Mouse (Mus musculus): Measurements from ENCODE around the gene Diexf. TPM values are rescaled to one million over a fixed set of nuclear protein-coding genes. Genes with fewer than 3 reads are reported as not detected.

The Diexf gene
- polyA plus RNA-seq, 1 experiment from 2014 or later: 10.8 TPM

- 73% methylated on average over 9 of the region's 9 CpGs for WGBS
- Histone ChIP-seq H3K27me3 (ENCODE audit: control insufficient read depth, insufficient read depth, low read length) (no peaks in the 10 kb centered on the region), H3K27ac (ENCODE audit: low read depth, low read length) (no peak overlapping the region), H3K4me3 (ENCODE audit: low read depth, low read length) (no peak overlapping the region), H3K4me2 (ENCODE audit: low read depth) (no peak overlapping the region), H3K4me1 (ENCODE audit: control insufficient read depth, insufficient read depth, low read length) (no peaks in the 10 kb centered on the region), H3K9ac (ENCODE audit: low read length) (no peak overlapping the region), H3K36me3 (ENCODE audit: control insufficient read depth, insufficient read depth, low read length) (no peaks in the 10 kb centered on the region), H3K9me3 (ENCODE audit: control insufficient read depth, low read length) (no peaks in the 10 kb centered on the region)
- ATAC-seq (ENCODE audit: insufficient read depth, low FRiP score, low TSS enrichment) (no peak), DNase-seq (ENCODE audit: low spot score) (no peak)
These were observed 43.1 kb downstream of the Diexf start for GRCm38 (mm10) chr1:193086842-193087476.

- Histone ChIP-seq H3K4me2 (ENCODE audit: low read depth) (no peak overlapping the region), H3K27me3 (ENCODE audit: control insufficient read depth, insufficient read depth, low read length) (no peaks in the 10 kb centered on the region), H3K9ac (ENCODE audit: low read length) (no peak overlapping the region), H3K27ac (ENCODE audit: low read depth, low read length) (no peak overlapping the region), H3K4me3 (ENCODE audit: low read depth, low read length) (no peak overlapping the region), H3K4me1 (ENCODE audit: control insufficient read depth, insufficient read depth, low read length) (no peaks in the 10 kb centered on the region), H3K9me3 (ENCODE audit: control insufficient read depth, low read length) (no peaks in the 10 kb centered on the region), H3K36me3 (ENCODE audit: control insufficient read depth, insufficient read depth, low read length) (no peaks in the 10 kb centered on the region)
- 71% methylated on average over 4 of the region's 4 CpGs for WGBS
- DNase-seq (ENCODE audit: low spot score) (no peak), ATAC-seq (ENCODE audit: insufficient read depth, low FRiP score, low TSS enrichment) (no peak)
These were observed 43.8 kb downstream of the Diexf start for GRCm38 (mm10) chr1:193086111-193086841.

GRCm38 (mm10) chr1:193085541-193086020 is 44.5 kb downstream of the Diexf start:
- Histone ChIP-seq H3K9me3 (ENCODE audit: control insufficient read depth, low read length) (no peaks in the 10 kb centered on the region), H3K4me3 (ENCODE audit: low read depth, low read length) (no peak overlapping the region), H3K27me3 (ENCODE audit: control insufficient read depth, insufficient read depth, low read length) (no peaks in the 10 kb centered on the region), H3K27ac (ENCODE audit: low read depth, low read length) (no peak overlapping the region), H3K9ac (ENCODE audit: low read length) (no peak overlapping the region), H3K4me1 (ENCODE audit: control insufficient read depth, insufficient read depth, low read length) (no peaks in the 10 kb centered on the region), H3K4me2 (ENCODE audit: low read depth) (no peak overlapping the region), H3K36me3 (ENCODE audit: control insufficient read depth, insufficient read depth, low read length) (no peaks in the 10 kb centered on the region)
- no peak for DNase-seq (ENCODE audit: low spot score)
- no peak for ATAC-seq (ENCODE audit: insufficient read depth, low FRiP score, low TSS enrichment)
- 79% methylated on average over 5 of the region's 5 CpGs for WGBS

GRCm38 (mm10) chr1:193084016-193084415 is 46.1 kb downstream of the Diexf start:
- Histone ChIP-seq H3K36me3 (ENCODE audit: control insufficient read depth, insufficient read depth, low read length) (no peaks in the 10 kb centered on the region), H3K4me1 (ENCODE audit: control insufficient read depth, insufficient read depth, low read length) (no peaks in the 10 kb centered on the region), H3K4me3 (ENCODE audit: low read depth, low read length) (no peak overlapping the region), H3K9ac (ENCODE audit: low read length) (no peak overlapping the region), H3K4me2 (ENCODE audit: low read depth) (no peak overlapping the region), H3K9me3 (ENCODE audit: control insufficient read depth, low read length) (no peaks in the 10 kb centered on the region), H3K27me3 (ENCODE audit: control insufficient read depth, insufficient read depth, low read length) (no peaks in the 10 kb centered on the region), H3K27ac (ENCODE audit: low read depth, low read length) (no peak overlapping the region)
- DNase-seq (ENCODE audit: low spot score) (no peak), ATAC-seq (ENCODE audit: insufficient read depth, low FRiP score, low TSS enrichment) (no peak)
- WGBS: 93% methylated on average over 1 of the region's 1 CpGs

GRCm38 (mm10) chr1:193083051-193083450 is 47.0 kb downstream of the Diexf start:
- DNase-seq (ENCODE audit: low spot score) (no peak), ATAC-seq (ENCODE audit: insufficient read depth, low FRiP score, low TSS enrichment) (no peak)
- no peaks in the 10 kb centered on the region for H3K27me3 ChIP-seq (ENCODE audit: control insufficient read depth, insufficient read depth, low read length)
- 86% methylated on average over 7 of the region's 7 CpGs for WGBS
- H3K4me3 ChIP-seq (ENCODE audit: low read depth, low read length): no peak overlapping the region
- no peaks in the 10 kb centered on the region for H3K36me3 ChIP-seq (ENCODE audit: control insufficient read depth, insufficient read depth, low read length)
- no peak overlapping the region for H3K4me2 ChIP-seq (ENCODE audit: low read depth)
- H3K4me1 ChIP-seq (ENCODE audit: control insufficient read depth, insufficient read depth, low read length): no peaks in the 10 kb centered on the region
- no peak overlapping the region for H3K9ac ChIP-seq (ENCODE audit: low read length)
- H3K9me3 ChIP-seq (ENCODE audit: control insufficient read depth, low read length): no peaks in the 10 kb centered on the region
- H3K27ac ChIP-seq (ENCODE audit: low read depth, low read length): no peak overlapping the region

GRCm38 (mm10) chr1:193082311-193082921 is 47.7 kb downstream of the Diexf start:
- H3K27me3 ChIP-seq (ENCODE audit: control insufficient read depth, insufficient read depth, low read length): no peaks in the 10 kb centered on the region
- H3K4me3 ChIP-seq (ENCODE audit: low read depth, low read length): no peak overlapping the region
- WGBS: 57% methylated on average over 10 of the region's 10 CpGs
- H3K27ac ChIP-seq (ENCODE audit: low read depth, low read length): no peak overlapping the region
- no peaks in the 10 kb centered on the region for H3K36me3 ChIP-seq (ENCODE audit: control insufficient read depth, insufficient read depth, low read length)
- no peak for ATAC-seq (ENCODE audit: insufficient read depth, low FRiP score, low TSS enrichment)
- no peak for DNase-seq (ENCODE audit: low spot score)
- H3K4me1 ChIP-seq (ENCODE audit: control insufficient read depth, insufficient read depth, low read length): no peaks in the 10 kb centered on the region
- no peak overlapping the region for H3K4me2 ChIP-seq (ENCODE audit: low read depth)
- no peaks in the 10 kb centered on the region for H3K9me3 ChIP-seq (ENCODE audit: control insufficient read depth, low read length)
- no peak overlapping the region for H3K9ac ChIP-seq (ENCODE audit: low read length)

GRCm38 (mm10) chr1:193062618-193063017 is 67.5 kb downstream of the Diexf start:
- 90% methylated on average over 3 of the region's 3 CpGs for WGBS
- H3K36me3 ChIP-seq (ENCODE audit: control insufficient read depth, insufficient read depth, low read length): no peaks in the 10 kb centered on the region
- DNase-seq (ENCODE audit: low spot score) (no peak), ATAC-seq (ENCODE audit: insufficient read depth, low FRiP score, low TSS enrichment) (no peak)
- H3K9me3 ChIP-seq (ENCODE audit: control insufficient read depth, low read length): no peaks in the 10 kb centered on the region
- H3K27me3 ChIP-seq (ENCODE audit: control insufficient read depth, insufficient read depth, low read length): no peaks in the 10 kb centered on the region
- no peak overlapping the region for H3K4me3 ChIP-seq (ENCODE audit: low read depth, low read length)
- no peak overlapping the region for H3K9ac ChIP-seq (ENCODE audit: low read length)
- no peaks in the 10 kb centered on the region for H3K4me1 ChIP-seq (ENCODE audit: control insufficient read depth, insufficient read depth, low read length)
- H3K4me2 ChIP-seq (ENCODE audit: low read depth): no peak overlapping the region
- H3K27ac ChIP-seq (ENCODE audit: low read depth, low read length): no peak overlapping the region

GRCm38 (mm10) chr1:193060167-193060566 is 69.9 kb downstream of the Diexf start:
- WGBS: 81% methylated on average over 2 of the region's 2 CpGs
- Histone ChIP-seq H3K27ac (ENCODE audit: low read depth, low read length) (no peak overlapping the region), H3K9ac (ENCODE audit: low read length) (no peak overlapping the region), H3K27me3 (ENCODE audit: control insufficient read depth, insufficient read depth, low read length) (no peaks in the 10 kb centered on the region), H3K36me3 (ENCODE audit: control insufficient read depth, insufficient read depth, low read length) (no peaks in the 10 kb centered on the region), H3K4me2 (ENCODE audit: low read depth) (no peak overlapping the region), H3K4me1 (ENCODE audit: control insufficient read depth, insufficient read depth, low read length) (no peaks in the 10 kb centered on the region), H3K4me3 (ENCODE audit: low read depth, low read length) (no peak overlapping the region), H3K9me3 (ENCODE audit: control insufficient read depth, low read length) (no peaks in the 10 kb centered on the region)
- ATAC-seq (ENCODE audit: insufficient read depth, low FRiP score, low TSS enrichment) (no peak), DNase-seq (ENCODE audit: low spot score) (no peak)
